Mouse (Mus musculus) thymus, postnatal 36 days (tissue): ENCODE measurements around the gene Psip1.

Source experiments
- DNase-seq, 2 experiments: peaks; one replicate each; pipeline ENCODE4 v3.0.0; 2022; ENCODE audit warnings: mixed read lengths in 2 of 2

The Psip1 gene

GRCm38 (mm10) chr4:83414241-83414824 lies 71.9 kb downstream of the Psip1 start:
- DNase-seq = no peak

- DNase-seq = no peak
These were observed 74.2 kb downstream of the Psip1 start for GRCm38 (mm10) chr4:83412060-83412459.

GRCm38 (mm10) chr4:83409867-83410505 lies 76.3 kb downstream of the Psip1 start:
- no peak for DNase-seq

GRCm38 (mm10) chr4:83407688-83408087 lies 78.6 kb downstream of the Psip1 start:
- DNase-seq = no peak
